Mouse (Mus musculus) ES-Bruce4 (cell line): ENCODE measurements around the gene Klhl30. TPM values are rescaled to one million over a fixed set of nuclear protein-coding genes. Genes with fewer than 3 reads are reported as not detected.

Source experiments
- H3K27ac ChIP-seq: 2 replicates; pipeline ENCODE4 v1.5.1; 2012; ENCODE audit warnings: low read length, inconsistent platforms; ENCODE audit not compliant: insufficient read depth
- H3K27me3 ChIP-seq: 2 replicates; pipeline ENCODE4 v1.6.1; 2012; ENCODE audit warnings: mild to moderate bottlenecking, low read length, inconsistent platforms; ENCODE audit not compliant: control insufficient read depth, poor library complexity, insufficient read depth, severe bottlenecking
- H3K36me3 ChIP-seq: 2 replicates; pipeline ENCODE4 v1.6.1; 2012; ENCODE audit warnings: inconsistent platforms, mild to moderate bottlenecking, low read length, moderate library complexity; ENCODE audit not compliant: control insufficient read depth, poor library complexity, insufficient read depth, severe bottlenecking
- H3K4me1 ChIP-seq: one replicate; pipeline ENCODE4 v1.8.1; 2011; ENCODE audit warnings: low read length; ENCODE audit not compliant: control insufficient read depth, insufficient read depth
- H3K4me3 ChIP-seq: 2 replicates; pipeline ENCODE4 v1.5.1; 2011; ENCODE audit warnings: low read depth, mild to moderate bottlenecking, low read length
- H3K9ac ChIP-seq: 2 replicates; pipeline ENCODE4 v1.6.1; 2012; ENCODE audit warnings: low read depth, mild to moderate bottlenecking, inconsistent platforms; ENCODE audit not compliant: poor library complexity, severe bottlenecking
- H3K9me3 ChIP-seq: replicated peaks from 2 replicates; pipeline ENCODE4 v1.6.1; 2012; ENCODE audit warnings: mild to moderate bottlenecking, low read length, inconsistent platforms; ENCODE audit not compliant: control insufficient read depth, poor library complexity, insufficient read depth, severe bottlenecking
- CTCF ChIP-seq: IDR thresholded peaks from one replicate; pipeline ENCODE4 v1.8.1; 2011; ENCODE audit warnings: low read depth, low read length
- EP300 ChIP-seq: IDR thresholded peaks from 2 replicates; pipeline ENCODE4 v1.6.1; 2011; ENCODE audit warnings: low read depth, low read length; ENCODE audit not compliant: insufficient read depth
- POLR2A ChIP-seq: IDR thresholded peaks from one replicate; pipeline ENCODE4 v1.8.1; 2011; ENCODE audit warnings: low read length; ENCODE audit not compliant: insufficient read depth
- polyA plus RNA-seq: library from polyadenylated mRNA; stranded (reverse); fragments of >200 nt; gene quantifications from 2 replicates; pipeline ENCODE4 v1.2.4, GENCODE M21; 2011; ENCODE audit warnings: low read depth; ENCODE audit not compliant: missing spikeins, insufficient read depth, insufficient read length

Klhl30 gene
- polyA plus RNA-seq, 1 experiment, result 0.25 TPM

DNA sequence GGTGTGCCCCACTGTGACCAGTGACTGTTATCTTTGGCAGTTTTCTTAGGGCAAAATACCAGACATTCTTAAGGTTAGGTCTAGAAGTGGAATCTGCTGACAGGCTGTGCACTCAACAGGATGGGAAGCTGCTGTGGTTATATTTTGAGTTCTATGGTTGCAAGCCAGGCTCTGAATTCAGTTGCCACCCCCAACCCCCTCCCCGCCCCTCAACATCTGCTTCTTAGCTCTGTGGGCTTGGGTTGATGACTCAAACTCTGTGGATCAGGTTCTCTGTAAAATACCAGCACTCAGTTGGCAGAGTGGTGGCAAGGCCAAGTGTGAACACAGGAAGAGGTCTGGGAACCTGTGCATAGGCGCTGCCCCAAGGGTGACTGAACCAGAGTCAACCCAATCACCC is 1.5 kb downstream of the Klhl30 start:
- Histone ChIP-seq H3K9ac (no peak overlapping the region), H3K27ac (no peak overlapping the region), H3K9me3 (no peaks in the 10 kb centered on the region), H3K27me3 (no peaks in the 10 kb centered on the region), H3K4me1 (no peaks in the 10 kb centered on the region), H3K36me3 (no peaks in the 10 kb centered on the region), H3K4me3 (no peak overlapping the region)
- TF ChIP-seq EP300 (no peak), CTCF (no peak), POLR2A (no peak)

DNA sequence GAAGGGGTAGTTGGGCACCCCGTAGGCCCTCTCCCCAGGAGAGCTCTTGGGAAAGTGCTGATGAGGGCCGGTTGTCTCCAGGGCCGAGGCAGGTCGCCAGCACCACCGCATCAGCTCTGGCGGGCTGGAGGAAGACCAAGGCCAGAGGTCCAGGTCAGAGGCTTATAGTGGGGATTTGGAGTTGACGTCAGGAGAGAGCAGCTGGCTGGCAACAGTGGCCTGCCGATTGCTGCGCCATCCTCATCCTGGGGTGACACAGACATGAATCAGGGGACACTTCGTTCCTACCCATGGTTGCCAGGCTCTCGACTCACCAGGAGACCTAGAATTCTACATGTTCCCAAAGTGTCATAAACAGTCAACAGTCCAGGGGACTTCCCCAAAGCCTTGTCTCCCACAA is 5.3 kb downstream of the Klhl30 start:
- H3K27me3 ChIP-seq, result no peaks in the 10 kb centered on the region
- H3K27ac ChIP-seq, result no peak overlapping the region
- H3K4me1 ChIP-seq, result no peaks in the 10 kb centered on the region
- no peak overlapping the region for H3K4me3 ChIP-seq
- no peaks in the 10 kb centered on the region for H3K9me3 ChIP-seq
- no peaks in the 10 kb centered on the region for H3K36me3 ChIP-seq
- no peak overlapping the region for H3K9ac ChIP-seq
- TF ChIP-seq EP300, result no peak
- TF ChIP-seq CTCF, result no peak
- TF ChIP-seq POLR2A, result no peak

DNA sequence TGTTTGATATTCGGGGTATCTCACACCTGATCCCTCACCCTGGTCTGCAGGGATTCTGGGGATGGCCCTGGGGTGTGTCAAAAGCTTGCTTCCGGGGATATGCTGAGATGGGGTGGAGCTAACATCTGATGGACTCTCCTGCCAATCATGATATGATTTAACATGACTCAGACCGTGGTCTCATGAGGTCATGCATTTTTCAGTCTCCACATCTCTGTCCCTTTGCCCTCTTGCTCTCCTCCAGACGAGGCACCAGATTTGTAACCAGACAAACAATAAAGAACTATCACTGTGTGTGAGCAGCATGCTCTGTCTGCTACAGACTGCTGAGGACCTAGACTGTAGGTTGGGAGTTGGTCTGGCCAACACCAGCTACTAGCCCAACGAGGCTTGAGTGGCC is 11.3 kb downstream of the Klhl30 start:
- H3K4me1 ChIP-seq, result no peaks in the 10 kb centered on the region
- no peaks in the 10 kb centered on the region for H3K36me3 ChIP-seq
- TF ChIP-seq EP300 (no peak), CTCF (no peak), POLR2A (no peak)
- H3K27ac ChIP-seq, result no peak overlapping the region
- no peaks in the 10 kb centered on the region for H3K27me3 ChIP-seq
- H3K9ac ChIP-seq, result no peak overlapping the region
- H3K9me3 ChIP-seq, result no peaks in the 10 kb centered on the region
- no peak overlapping the region for H3K4me3 ChIP-seq

DNA sequence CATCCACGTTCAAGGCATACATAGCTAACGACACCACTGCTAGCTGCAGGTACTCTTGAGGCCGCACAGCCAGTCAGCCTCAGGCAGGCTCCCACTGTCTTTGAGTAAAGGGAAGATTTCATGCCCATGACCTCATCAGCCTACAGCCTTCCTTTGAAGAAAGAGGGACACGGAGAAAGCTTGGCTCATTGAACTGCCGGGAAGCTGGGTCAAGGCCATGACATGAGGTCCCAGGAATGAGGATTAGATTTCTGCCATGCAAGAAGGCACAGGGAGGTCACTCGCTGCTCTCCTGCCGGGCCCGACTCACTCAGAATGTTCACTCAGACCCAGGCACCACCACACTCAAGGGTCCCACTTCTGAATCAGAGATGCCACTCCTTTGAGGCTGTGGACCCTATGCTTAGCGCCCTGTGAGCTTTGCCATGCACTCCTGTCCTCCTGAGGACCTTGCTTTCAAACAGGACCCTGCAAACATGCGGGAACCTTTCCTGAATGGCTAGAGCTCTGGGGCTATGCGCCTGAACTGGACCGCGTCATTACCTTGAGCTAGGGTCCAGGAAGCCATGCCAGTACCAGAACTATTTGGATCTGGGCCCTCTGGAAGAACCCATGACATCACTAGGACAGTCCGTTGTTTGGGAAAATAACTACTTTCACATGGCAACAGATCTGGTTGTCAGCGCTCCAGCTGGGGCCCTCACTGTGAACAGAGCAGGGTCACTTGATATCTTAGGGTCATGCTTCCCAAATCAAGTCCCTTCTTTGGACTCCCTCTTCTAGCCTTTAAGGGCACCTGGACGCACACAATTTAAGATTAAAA is 14.2 kb downstream of the Klhl30 start:
- TF ChIP-seq CTCF (no peak), EP300 (no peak), POLR2A (no peak)

DNA sequence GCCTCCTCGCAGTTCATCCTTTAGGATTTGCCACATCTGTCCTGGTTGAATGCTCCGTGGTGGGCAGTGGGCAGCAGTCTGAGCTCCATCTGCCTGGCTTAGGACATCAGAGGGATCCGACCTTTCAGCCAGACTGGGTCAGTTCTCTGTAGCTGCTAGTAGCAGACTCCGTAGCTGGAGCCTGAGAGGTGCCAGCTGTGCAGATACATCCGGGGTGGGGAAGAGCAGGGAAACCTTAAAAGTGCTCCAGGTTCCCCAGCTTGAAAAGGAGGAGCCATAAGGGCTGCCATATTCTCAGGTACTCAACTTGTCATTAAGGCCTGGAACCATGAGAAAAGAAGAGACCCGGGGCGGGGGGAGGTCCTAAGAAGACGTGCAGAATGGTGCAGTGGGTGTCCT is 15.0 kb downstream of the Klhl30 start:
- no peaks in the 10 kb centered on the region for H3K4me1 ChIP-seq
- no peaks in the 10 kb centered on the region for H3K9me3 ChIP-seq
- H3K27me3 ChIP-seq, result no peaks in the 10 kb centered on the region
- TF ChIP-seq EP300 (no peak), CTCF (no peak), POLR2A (no peak)
- peak overlapping the region; percentile 92 for H3K9ac ChIP-seq
- H3K27ac ChIP-seq, result no peak overlapping the region
- H3K36me3 ChIP-seq, result no peaks in the 10 kb centered on the region
- H3K4me3 ChIP-seq, result 0 out of 2 replicates have a peak overlapping the region, but pooled peaks have one; percentile 23

More for the DNA sequence above, 14.2 kb downstream of the Klhl30 start:
- Histone ChIP-seq H3K36me3 (no peaks in the 10 kb centered on the region), H3K27ac (no peak overlapping the region), H3K4me1 (no peaks in the 10 kb centered on the region), H3K4me3 (no peak overlapping the region), H3K9me3 (no peaks in the 10 kb centered on the region), H3K9ac (no peak overlapping the region), H3K27me3 (no peaks in the 10 kb centered on the region)

DNA sequence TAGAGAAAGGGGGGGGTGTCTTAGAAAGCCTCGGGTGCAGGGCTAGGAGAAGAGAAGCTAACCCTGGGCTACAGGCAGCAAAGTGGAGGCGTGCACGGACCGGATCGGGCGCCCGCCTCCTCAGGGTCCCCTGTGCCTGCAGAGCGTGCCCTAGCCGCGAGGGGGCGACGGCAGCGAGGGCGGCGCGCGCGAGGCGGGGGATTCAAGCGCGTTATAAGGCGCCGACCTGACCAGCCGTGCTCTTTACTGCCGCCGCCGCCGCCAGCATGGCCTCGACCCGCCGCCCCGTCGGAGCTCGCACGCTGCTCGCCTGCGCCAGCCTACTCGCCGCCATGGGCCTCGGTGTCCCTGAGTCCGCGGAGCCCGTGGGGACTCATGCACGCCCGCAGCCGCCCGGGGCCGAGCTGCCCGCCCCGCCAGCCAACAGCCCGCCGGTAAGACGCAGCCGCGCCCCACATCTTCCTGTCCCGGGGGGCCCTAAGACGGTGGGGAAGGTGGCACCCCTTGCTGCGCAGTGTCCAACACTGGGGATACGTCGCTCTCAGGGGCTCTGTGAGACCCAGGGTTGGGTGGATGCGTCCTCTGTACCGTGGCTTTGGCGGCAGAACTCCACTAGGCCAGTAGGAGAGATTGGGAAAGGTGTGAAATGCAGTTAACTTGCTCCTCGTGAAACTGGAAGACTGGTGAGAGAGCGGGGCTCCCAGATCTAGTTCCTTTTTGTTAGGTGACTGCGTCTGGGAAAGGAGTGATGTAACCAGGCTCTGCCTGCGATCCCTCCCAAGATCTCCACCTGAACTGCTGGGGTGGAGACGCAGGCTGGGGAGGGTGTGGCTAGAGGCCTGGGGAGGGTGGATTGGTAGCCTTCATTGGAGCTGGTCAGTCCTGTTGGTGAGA is 15.6 kb downstream of the Klhl30 start, which contains the start of gene Erfe:
Gene Erfe (plus strand): TSS at position 216 of the 894 bp plus-strand sequence.
- H3K4me1 ChIP-seq, result no peaks in the 10 kb centered on the region
- TF ChIP-seq POLR2A (no peak), CTCF (peak; percentile 69)

More for the DNA sequence above, 15.6 kb downstream of the Klhl30 start, which contains the start of gene Erfe:
- H3K4me3 ChIP-seq, result peak within 1 kb of the TSS; percentile 90
- no peak within 1 kb of the TSS for H3K27ac ChIP-seq
- peak within 1 kb of the TSS; percentile 92 for H3K9ac ChIP-seq
- no peaks in the 10 kb centered on the region for H3K36me3 ChIP-seq
- no peaks in the 10 kb centered on the region for H3K9me3 ChIP-seq
- H3K27me3 ChIP-seq, result no peaks in the 10 kb centered on the region
